In genomic region chr4:123611940-123612339, GRCm38 (mm10) we compare ENCODE assay signal across 26 mouse cellular contexts.
A peak's percentile ranks its signal among the peaks of the same experiment; 100 is the strongest.
DNase-seq lines count a peak whose midpoint lies in the region; ATAC-seq and TF ChIP-seq lines count a peak whose summit lies in the region.
"Had no signal": no experiment of that assay in that cellular context is flagged by ENCODE, and none has a peak within 500 bp of the region (broad histone marks: within the 10 kb centered on the region; RNA-seq: fewer than 3 reads in every experiment).

No protein-coding gene starts in this region.

- WGBS in limb, embryonic 15.5 days = 79% methylated on average over 1 of the region's 1 CpGs
- 93% methylated on average over 1 of the region's 1 CpGs for WGBS in limb, embryonic 10.5 days
- 87% methylated on average over 1 of the region's 1 CpGs for WGBS in lung, postnatal 0 days
- WGBS in hindbrain, embryonic 11.5 days = 97% methylated on average over 1 of the region's 1 CpGs
- 93% methylated on average over 1 of the region's 1 CpGs for WGBS in forebrain, embryonic 12.5 days

- no peak overlapping the region for H3K4me3 ChIP-seq in limb, embryonic 15.5 days
- H3K4me3 ChIP-seq in limb, embryonic 10.5 days = no peak overlapping the region
- peak overlapping the region; percentile 40 for H3K4me3 ChIP-seq in lung, postnatal 0 days (ENCODE audit: low read depth, low read length)
- H3K4me3 ChIP-seq in hindbrain, embryonic 11.5 days (ENCODE audit: low read depth, low read length) = no peak overlapping the region
- H3K4me3 ChIP-seq in forebrain, embryonic 12.5 days (replicated peaks) = no peak overlapping the region
- H3K4me3 ChIP-seq: erythroblast, embryonic 14.5 days; heart, embryonic 13.5 days; hindbrain, embryonic 12.5 days; liver, embryonic 15.5 days; megakaryocyte, embryonic 14.5 days; midbrain, embryonic 12.5 days had no signal

- TF ChIP-seq EP300 in lung, postnatal 0 days (IDR thresholded peaks at IDR 0.05) = no peak

- peaks cover 7% of the 10 kb centered on the region; the same call in 1 of the 2 replicates for H3K4me1 ChIP-seq in limb, embryonic 15.5 days
- H3K4me1 ChIP-seq in limb, embryonic 10.5 days = peaks cover 7% of the 10 kb centered on the region; the same call in 1 of the 2 replicates
- H3K4me1 ChIP-seq in lung, postnatal 0 days (ENCODE audit: insufficient read depth, low read depth, low read length) = peaks cover 11% of the 10 kb centered on the region; the same call in 1 of the 2 replicates
- no peaks in the 10 kb centered on the region for H3K4me1 ChIP-seq in hindbrain, embryonic 11.5 days (replicated peaks; ENCODE audit: control insufficient read depth, insufficient read depth, low read length)
- peaks cover 20% of the 10 kb centered on the region for H3K4me1 ChIP-seq in forebrain, embryonic 12.5 days

- no peaks in the 10 kb centered on the region for H3K9me3 ChIP-seq in limb, embryonic 15.5 days
- H3K9me3 ChIP-seq in limb, embryonic 10.5 days (replicated peaks) = no peaks in the 10 kb centered on the region
- H3K9me3 ChIP-seq in lung, postnatal 0 days (ENCODE audit: low read length) = no peaks in the 10 kb centered on the region
- H3K9me3 ChIP-seq in hindbrain, embryonic 11.5 days (ENCODE audit: control insufficient read depth, low read length) = no peaks in the 10 kb centered on the region
- peaks cover 4% of the 10 kb centered on the region; the same call in 1 of the 2 replicates for H3K9me3 ChIP-seq in forebrain, embryonic 12.5 days
- H3K9me3 ChIP-seq: liver, embryonic 15.5 days had no signal

- H3K9ac ChIP-seq in limb, embryonic 15.5 days = no peak overlapping the region
- peak overlapping the region; percentile 46 for H3K9ac ChIP-seq in lung, postnatal 0 days (replicated peaks; ENCODE audit: low read depth)
- no peak overlapping the region for H3K9ac ChIP-seq in hindbrain, embryonic 11.5 days (ENCODE audit: low read depth, low read length)
- H3K9ac ChIP-seq in forebrain, embryonic 12.5 days = no peak overlapping the region
- H3K9ac ChIP-seq: forebrain, postnatal 0 days; heart, embryonic 13.5 days; hindbrain, embryonic 12.5 days; liver, embryonic 15.5 days; midbrain, embryonic 12.5 days had no signal

- H3K27ac ChIP-seq in limb, embryonic 15.5 days = 0 out of 2 replicates have a peak overlapping the region, but pooled peaks have one; percentile 38
- H3K27ac ChIP-seq in limb, embryonic 10.5 days = no peak overlapping the region
- peak overlapping the region; percentile 85 for H3K27ac ChIP-seq in lung, postnatal 0 days (ENCODE audit: low read length)
- H3K27ac ChIP-seq in hindbrain, embryonic 11.5 days (ENCODE audit: low read depth, low read length) = no peak overlapping the region
- no peak overlapping the region for H3K27ac ChIP-seq in forebrain, embryonic 12.5 days
- H3K27ac ChIP-seq: heart, embryonic 13.5 days; hindbrain, embryonic 12.5 days; hindbrain, postnatal 0 days; kidney, postnatal 0 days; liver, embryonic 15.5 days; midbrain, embryonic 12.5 days had no signal

- TF ChIP-seq CTCF in lung, postnatal 0 days (IDR thresholded peaks at IDR 0.05) = no peak

- no peak for ATAC-seq in limb, embryonic 15.5 days (ENCODE audit: insufficient number of reproducible peaks, low FRiP score, low TSS enrichment, low read depth)
- ATAC-seq in lung, postnatal 0 days = no peak
- peak; percentile 23; the same call in 1 of the 2 replicates for ATAC-seq in megakaryocyte progenitor cell, adult 5-6 weeks (replicated peaks; ENCODE audit: poor library complexity)
- ATAC-seq in hindbrain, embryonic 11.5 days (ENCODE audit: low FRiP score) = no peak
- ATAC-seq in forebrain, embryonic 12.5 days (ENCODE audit: low FRiP score) = no peak
- ATAC-seq: forebrain, postnatal 0 days; hindbrain, postnatal 0 days; intestine, embryonic 16.5 days had no signal

- no peak overlapping the region for H3K4me2 ChIP-seq in limb, embryonic 15.5 days
- no peak overlapping the region for H3K4me2 ChIP-seq in lung, postnatal 0 days (replicated peaks; ENCODE audit: low read depth, low read length)
- H3K4me2 ChIP-seq in hindbrain, embryonic 11.5 days (replicated peaks; ENCODE audit: low read depth, low read length) = no peak overlapping the region
- no peak overlapping the region for H3K4me2 ChIP-seq in forebrain, embryonic 12.5 days
- H3K4me2 ChIP-seq: heart, embryonic 13.5 days; hindbrain, embryonic 12.5 days; midbrain, embryonic 12.5 days had no signal

- no peak for DNase-seq in limb, embryonic 10.5 days (ENCODE audit: low spot score)
- no peak for DNase-seq in lung, postnatal 0 days (ENCODE audit: low spot score)
- DNase-seq in lung, postnatal 14 days = no peak
- DNase-seq in spleen, postnatal 36 days (ENCODE audit: low spot score in 2 of 2) = no peak
- DNase-seq in hindbrain, embryonic 11.5 days (ENCODE audit: low spot score) = no peak
- DNase-seq: adrenal gland, postnatal 25 days; cerebellum, adult 11-12 months; cerebellum, adult 9-11 months; forebrain, postnatal 0 days; heart, postnatal 14 days; kidney, adult 8-10 months; right cerebral cortex, postnatal 25 days; thymus, adult 2 months; thymus, postnatal 36 days had no signal

- H3K27me3 ChIP-seq in limb, embryonic 15.5 days = no peaks in the 10 kb centered on the region
- H3K27me3 ChIP-seq in limb, embryonic 10.5 days (ENCODE audit: low read depth, poor library complexity, severe bottlenecking) = no peaks in the 10 kb centered on the region
- H3K27me3 ChIP-seq in lung, postnatal 0 days (replicated peaks; ENCODE audit: insufficient read depth, low read length) = no peaks in the 10 kb centered on the region
- no peaks in the 10 kb centered on the region for H3K27me3 ChIP-seq in hindbrain, embryonic 11.5 days (ENCODE audit: control insufficient read depth, insufficient read depth, low read length)
- no peaks in the 10 kb centered on the region for H3K27me3 ChIP-seq in forebrain, embryonic 12.5 days
- H3K27me3 ChIP-seq: heart, embryonic 13.5 days; hindbrain, embryonic 12.5 days; liver, embryonic 15.5 days; midbrain, embryonic 12.5 days had no signal

- H3K36me3 ChIP-seq in limb, embryonic 15.5 days = no peaks in the 10 kb centered on the region
- H3K36me3 ChIP-seq in limb, embryonic 10.5 days = peaks cover 6% of the 10 kb centered on the region; the same call in 1 of the 2 replicates
- H3K36me3 ChIP-seq in lung, postnatal 0 days (ENCODE audit: insufficient read depth, low read length) = no peaks in the 10 kb centered on the region
- no peaks in the 10 kb centered on the region; the same call in 1 of the 2 replicates for H3K36me3 ChIP-seq in hindbrain, embryonic 11.5 days (ENCODE audit: control insufficient read depth, insufficient read depth, low read length)
- H3K36me3 ChIP-seq in forebrain, embryonic 12.5 days (replicated peaks) = 0 out of 2 replicates have a peak, but pooled peaks cover 5% of the 10 kb centered on the region
- H3K36me3 ChIP-seq: hindbrain, embryonic 12.5 days; liver, embryonic 15.5 days; midbrain, embryonic 12.5 days had no signal

Comparison
In these comparisons a context has a peak if more than half of its experiments do, and no peak if none do; other contexts are left out.
1. H3K27ac ChIP-seq: peak in limb, embryonic 15.5 days (single experiment) and lung, postnatal 0 days (single experiment); none in limb, embryonic 10.5 days (single experiment), hindbrain, embryonic 11.5 days (single experiment) and forebrain, embryonic 12.5 days (single experiment).